Mouse (Mus musculus) central nervous system, embryonic 14 days (tissue): Measurements from ENCODE around the gene Cks1brt. TPM values are rescaled to one million over a fixed set of nuclear protein-coding genes. Genes with fewer than 3 reads are reported as not detected.

Experiments
- polyA plus RNA-seq: library from polyadenylated mRNA; depleted of rRNA; stranded (reverse); fragments of >200 nt; gene quantifications from 2 replicates; pipeline ENCODE4 v1.2.3, GENCODE M21; 2012; rRNA removed

The Cks1brt gene
- polyA plus RNA-seq: not detected in 2 replicates

DNA sequence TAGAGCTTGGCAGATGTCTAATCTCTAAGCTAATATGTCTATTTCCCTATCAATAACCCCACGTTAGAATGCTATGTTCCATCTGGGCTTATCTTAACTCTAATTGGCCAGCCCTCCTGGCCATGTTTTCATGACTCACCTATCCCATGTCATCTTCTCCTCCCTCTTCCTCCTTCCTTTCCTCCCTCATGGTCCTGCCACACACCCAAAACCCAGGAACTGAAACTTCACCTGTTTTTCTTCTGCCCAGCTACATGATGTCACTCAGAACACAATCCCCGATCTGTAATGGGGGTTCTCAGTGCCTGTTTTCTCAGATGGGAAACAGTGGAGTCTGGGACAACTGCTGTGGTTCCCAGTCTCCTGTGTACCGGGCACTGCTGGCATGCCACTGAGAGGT is at the start of gene Cks1brt:
TSS of gene Cks1brt (plus strand) at position 301 of the 400 bp plus-strand sequence.

DNA sequence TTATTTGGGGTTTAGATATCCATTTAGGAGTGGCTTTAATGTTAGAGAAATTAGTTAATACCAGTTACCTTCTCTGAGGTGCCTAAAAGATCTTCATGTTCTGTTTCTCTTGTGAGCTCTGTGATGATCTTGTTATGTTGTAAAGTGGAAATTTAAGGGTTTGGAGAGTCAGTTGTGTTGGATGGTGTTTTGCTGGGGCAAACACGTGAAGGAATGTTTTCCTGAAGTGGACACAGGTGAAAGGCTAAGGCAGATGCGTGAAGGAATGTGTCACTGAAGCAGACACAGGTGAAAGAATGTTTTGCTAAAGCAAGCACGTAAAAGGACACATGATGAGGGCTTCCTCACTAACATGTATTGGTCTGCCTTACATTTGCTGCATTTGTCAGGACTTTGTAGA is 28.7 kb upstream of the Cks1brt start, which contains the start of gene Zfp791:
TSS of gene Zfp791 (minus strand) at position 101 of the 400 bp plus-strand sequence.

Other genes starting within 250 kb of the Cks1brt start
- gene Klf1, start 250.0 kb upstream of the Cks1brt start, polyA plus RNA-seq: 0.66 and 0.96 TPM in 2 replicates
- 6.6 and 7.6 TPM in 2 replicates for gene Dnase2a, start 243.4 kb upstream of the Cks1brt start, polyA plus RNA-seq
- gene Mast1, start 214.6 kb upstream of the Cks1brt start, polyA plus RNA-seq: 104 and 112 TPM in 2 replicates
- gene Rtbdn, start 204.9 kb upstream of the Cks1brt start, polyA plus RNA-seq: 6.7 TPM in 2 replicates
- 0.32 TPM in 1 of 2 replicates, not detected in the other for gene Gm49661, start 182.5 kb upstream of the Cks1brt start, polyA plus RNA-seq
- gene Prdx2, start 182.3 kb upstream of the Cks1brt start, polyA plus RNA-seq: 811 and 935 TPM in 2 replicates
- gene Rnaseh2a, start 182.2 kb upstream of the Cks1brt start, polyA plus RNA-seq: 58.0 and 61.0 TPM in 2 replicates
- gene Junb, start 173.2 kb upstream of the Cks1brt start, polyA plus RNA-seq: 7.7 and 9.6 TPM in 2 replicates
- gene Hook2, start 161.3 kb upstream of the Cks1brt start, polyA plus RNA-seq: 27.3 and 30.0 TPM in 2 replicates
- gene Best2, start 137.4 kb upstream of the Cks1brt start, polyA plus RNA-seq: 0.06 TPM in 2 replicates
- 218 and 232 TPM in 2 replicates for gene Asna1, start 126.6 kb upstream of the Cks1brt start, polyA plus RNA-seq
- gene Trir, start 125.1 kb upstream of the Cks1brt start, polyA plus RNA-seq: 208 and 219 TPM in 2 replicates
- gene Tnpo2, start 115.0 kb upstream of the Cks1brt start, polyA plus RNA-seq: 104 and 108 TPM in 2 replicates
- gene Fbxw9, start 91.9 kb upstream of the Cks1brt start, polyA plus RNA-seq: 84.0 and 96.1 TPM in 2 replicates
- gene Gm5741, start 83.9 kb upstream of the Cks1brt start, polyA plus RNA-seq: 0.70 and 0.73 TPM in 2 replicates
- gene Dhps, start 80.2 kb upstream of the Cks1brt start, polyA plus RNA-seq: 71.7 and 73.4 TPM in 2 replicates
- gene Wdr83os, start 71.2 kb upstream of the Cks1brt start, polyA plus RNA-seq: 105 and 110 TPM in 2 replicates
- 84.9 and 89.1 TPM in 2 replicates for gene Wdr83, start 70.6 kb upstream of the Cks1brt start, polyA plus RNA-seq
- 20.3 and 26.4 TPM in 2 replicates for gene Man2b1, start 68.7 kb upstream of the Cks1brt start, polyA plus RNA-seq
- 2.5 and 3.0 TPM in 2 replicates for gene Zfp791, start 28.8 kb upstream of the Cks1brt start, polyA plus RNA-seq
- gene Olfr371, start 74.1 kb downstream of the Cks1brt start, polyA plus RNA-seq: not detected in 2 replicates
- gene Orc6, start 147.7 kb downstream of the Cks1brt start, polyA plus RNA-seq: 86.5 and 95.4 TPM in 2 replicates
- gene Vps35, start 147.9 kb downstream of the Cks1brt start, polyA plus RNA-seq: 72.3 and 82.1 TPM in 2 replicates
- gene Mylk3, start 234.4 kb downstream of the Cks1brt start, polyA plus RNA-seq: 0.33 and 0.49 TPM in 2 replicates